Mouse (Mus musculus): ENCODE measurements around the gene Map3k10. TPM values are rescaled to one million over a fixed set of nuclear protein-coding genes. Genes with fewer than 3 reads are reported as not detected.

Gene Map3k10
- polyA plus RNA-seq, 1 experiment from 2014 or later = 9.0 TPM

DNA sequence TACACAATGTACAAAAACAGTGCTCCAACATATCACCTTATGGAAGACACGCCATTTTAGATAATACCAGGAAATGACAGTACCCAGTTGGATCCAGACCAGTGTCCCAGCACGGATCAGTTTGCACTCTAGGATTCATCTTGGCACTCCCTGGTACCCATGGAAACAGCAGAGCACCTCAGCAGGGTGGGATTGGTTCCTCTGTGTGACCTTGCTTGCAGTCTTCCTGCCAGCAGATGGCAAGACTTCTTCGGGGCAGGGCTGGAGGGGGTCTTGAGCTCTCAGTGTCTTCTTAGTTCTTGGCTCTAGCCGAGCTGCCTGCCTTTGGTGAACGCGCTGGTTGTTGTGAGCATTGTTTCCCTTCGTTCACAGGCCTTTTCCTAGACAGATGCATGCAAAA lies 46.7 kb downstream of the Map3k10 start:
- Histone ChIP-seq H3K36me3 (ENCODE audit: control insufficient read depth, insufficient read depth, low read length) (peaks cover 12% of the 10 kb centered on the region), H3K4me3 (ENCODE audit: low read depth, low read length) (no peak overlapping the region), H3K4me1 (ENCODE audit: control insufficient read depth, insufficient read depth, low read length) (no peaks in the 10 kb centered on the region), H3K9ac (ENCODE audit: low read length) (no peak overlapping the region), H3K27ac (ENCODE audit: low read depth, low read length) (no peak overlapping the region), H3K27me3 (ENCODE audit: control insufficient read depth, insufficient read depth, low read length) (no peaks in the 10 kb centered on the region), H3K4me2 (ENCODE audit: low read depth) (no peak overlapping the region), H3K9me3 (ENCODE audit: control insufficient read depth, low read length) (no peaks in the 10 kb centered on the region)
- no peak for ATAC-seq (ENCODE audit: insufficient read depth, low FRiP score, low TSS enrichment)
- DNase-seq (ENCODE audit: low spot score) = no peak
- WGBS = 90% methylated on average over 7 of the region's 7 CpGs

DNA sequence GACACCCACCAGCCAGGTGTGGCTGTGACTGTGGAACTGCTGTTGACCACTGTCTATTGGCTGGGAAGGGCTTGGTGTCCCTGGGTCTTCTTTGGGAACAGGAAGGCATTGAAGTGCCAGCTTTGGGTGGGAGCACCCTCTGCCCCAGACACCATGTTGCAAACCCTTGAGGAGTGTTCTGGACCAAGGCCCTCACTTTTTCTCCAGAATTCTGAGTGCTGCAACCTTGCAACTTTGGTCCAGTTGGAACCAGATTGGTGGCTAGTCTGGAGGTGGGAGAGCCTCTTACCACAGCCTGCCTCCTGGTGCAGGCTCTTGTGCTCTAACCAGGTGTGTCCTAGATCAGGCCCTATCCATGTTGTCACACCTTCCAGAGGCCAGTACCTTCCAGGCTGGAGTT lies 49.4 kb downstream of the Map3k10 start:
- H3K36me3 ChIP-seq (ENCODE audit: control insufficient read depth, insufficient read depth, low read length) = peaks cover 8% of the 10 kb centered on the region

DNA sequence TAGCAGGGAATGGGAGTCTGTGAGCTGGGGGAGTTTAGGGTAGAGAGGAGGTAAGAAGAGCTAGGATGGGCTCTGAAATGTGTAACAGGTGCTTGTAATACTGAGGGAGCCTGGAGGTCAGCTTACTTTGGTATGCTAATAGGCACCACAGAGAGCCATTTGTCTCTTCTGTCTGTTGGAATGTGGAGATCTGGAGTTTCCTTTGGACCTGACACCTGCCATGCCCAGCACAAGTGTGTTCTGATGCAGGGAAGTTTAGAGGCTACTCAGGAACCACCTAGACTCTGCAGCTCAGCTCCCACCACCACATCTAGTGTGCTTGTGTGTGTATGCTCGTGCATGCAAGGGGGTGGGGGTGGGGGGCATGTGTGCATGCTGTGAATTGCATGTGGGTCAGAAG lies 52.2 kb downstream of the Map3k10 start:
- no peak overlapping the region for H3K4me2 ChIP-seq (ENCODE audit: low read depth)
- 60% methylated on average over 1 of the region's 1 CpGs for WGBS
- H3K4me3 ChIP-seq (ENCODE audit: low read depth, low read length) = no peak overlapping the region
- H3K4me1 ChIP-seq (ENCODE audit: control insufficient read depth, insufficient read depth, low read length) = no peaks in the 10 kb centered on the region
- no peak overlapping the region for H3K27ac ChIP-seq (ENCODE audit: low read depth, low read length)
- ATAC-seq (ENCODE audit: insufficient read depth, low FRiP score, low TSS enrichment) (no peak), DNase-seq (ENCODE audit: low spot score) (no peak)
- H3K36me3 ChIP-seq (ENCODE audit: control insufficient read depth, insufficient read depth, low read length) = peaks cover 10% of the 10 kb centered on the region; the same call in 1 of the 2 replicates
- no peaks in the 10 kb centered on the region for H3K27me3 ChIP-seq (ENCODE audit: control insufficient read depth, insufficient read depth, low read length)
- H3K9me3 ChIP-seq (ENCODE audit: control insufficient read depth, low read length) = no peaks in the 10 kb centered on the region
- no peak overlapping the region for H3K9ac ChIP-seq (ENCODE audit: low read length)

More for the DNA sequence above, 49.4 kb downstream of the Map3k10 start:
- H3K27me3 ChIP-seq (ENCODE audit: control insufficient read depth, insufficient read depth, low read length) = no peaks in the 10 kb centered on the region
- ATAC-seq (ENCODE audit: insufficient read depth, low FRiP score, low TSS enrichment) = no peak
- no peak overlapping the region for H3K4me2 ChIP-seq (ENCODE audit: low read depth)
- no peak overlapping the region for H3K9ac ChIP-seq (ENCODE audit: low read length)
- H3K4me3 ChIP-seq (ENCODE audit: low read depth, low read length) = no peak overlapping the region
- no peak overlapping the region for H3K27ac ChIP-seq (ENCODE audit: low read depth, low read length)
- no peak for DNase-seq (ENCODE audit: low spot score)
- no peaks in the 10 kb centered on the region for H3K4me1 ChIP-seq (ENCODE audit: control insufficient read depth, insufficient read depth, low read length)
- no peaks in the 10 kb centered on the region for H3K9me3 ChIP-seq (ENCODE audit: control insufficient read depth, low read length)

DNA sequence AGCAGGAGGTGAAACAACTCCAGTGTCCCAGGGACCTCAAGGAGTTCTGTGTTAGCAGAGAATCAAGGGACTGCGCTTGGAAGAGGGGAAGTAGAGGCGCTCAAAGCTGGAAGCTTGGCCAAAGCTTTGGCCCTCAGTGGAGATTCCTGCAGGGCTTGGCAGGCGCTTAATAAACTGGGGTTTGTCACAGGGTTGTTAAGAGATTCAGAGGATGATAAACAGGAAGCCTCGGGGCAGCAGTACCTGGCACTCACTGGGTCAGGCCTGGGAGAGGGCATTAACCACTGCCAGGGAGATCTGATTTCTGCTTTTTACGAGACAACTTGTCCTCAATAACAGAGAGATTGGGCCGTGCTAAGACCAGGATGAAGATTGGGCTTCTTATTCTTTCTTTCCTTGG lies 53.4 kb downstream of the Map3k10 start:
- no peak overlapping the region for H3K9ac ChIP-seq (ENCODE audit: low read length)
- peaks cover 8% of the 10 kb centered on the region; the same call in 1 of the 2 replicates for H3K36me3 ChIP-seq (ENCODE audit: control insufficient read depth, insufficient read depth, low read length)
- no peak overlapping the region for H3K27ac ChIP-seq (ENCODE audit: low read depth, low read length)
- no peaks in the 10 kb centered on the region for H3K4me1 ChIP-seq (ENCODE audit: control insufficient read depth, insufficient read depth, low read length)
- H3K9me3 ChIP-seq (ENCODE audit: control insufficient read depth, low read length) = no peaks in the 10 kb centered on the region
- no peaks in the 10 kb centered on the region for H3K27me3 ChIP-seq (ENCODE audit: control insufficient read depth, insufficient read depth, low read length)
- no peak overlapping the region for H3K4me3 ChIP-seq (ENCODE audit: low read depth, low read length)
- DNase-seq (ENCODE audit: low spot score) (no peak), ATAC-seq (ENCODE audit: insufficient read depth, low FRiP score, low TSS enrichment) (no peak)
- WGBS = 75% methylated on average over 6 of the region's 6 CpGs
- H3K4me2 ChIP-seq (ENCODE audit: low read depth) = no peak overlapping the region

DNA sequence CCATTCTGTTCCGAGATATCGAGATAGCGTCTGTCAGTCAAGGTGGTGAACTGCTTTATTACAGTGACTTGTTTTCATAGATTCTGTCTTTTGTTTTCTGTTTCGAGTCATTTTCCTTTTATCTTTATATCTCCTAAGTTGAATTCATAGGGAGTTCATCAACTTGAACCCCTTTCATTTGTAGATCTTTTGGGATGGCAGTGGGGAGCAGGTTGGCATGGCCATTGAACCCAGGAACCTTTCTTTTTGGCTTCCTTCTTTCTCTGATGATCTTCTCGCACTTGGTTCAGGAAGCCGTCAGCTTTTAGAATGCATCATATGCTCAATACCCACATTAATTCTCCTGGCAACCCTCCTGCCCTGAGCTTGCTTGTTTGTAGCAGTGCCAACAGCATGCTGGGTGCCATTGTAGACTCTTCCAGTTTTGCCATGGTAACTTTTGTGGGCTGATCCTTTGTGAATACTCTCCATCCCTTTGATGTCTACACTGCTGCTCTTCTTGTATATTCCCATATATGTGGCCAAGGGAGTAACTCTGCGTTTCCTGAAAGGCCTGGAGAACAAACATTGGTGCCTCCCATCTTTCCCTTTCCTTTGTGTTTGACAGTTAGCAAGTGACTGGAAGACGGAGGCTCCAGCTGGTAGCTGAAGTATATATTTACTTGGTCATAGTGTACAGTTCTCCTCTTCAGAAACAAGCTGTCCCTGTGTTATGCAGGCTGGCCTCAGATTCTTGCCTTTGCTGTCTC lies 60.5 kb downstream of the Map3k10 start:
- 71% methylated on average over 8 of the region's 8 CpGs for WGBS
- Histone ChIP-seq H3K9ac (ENCODE audit: low read length) (no peak overlapping the region), H3K4me3 (ENCODE audit: low read depth, low read length) (no peak overlapping the region), H3K36me3 (ENCODE audit: control insufficient read depth, insufficient read depth, low read length) (peaks cover 3% of the 10 kb centered on the region; the same call in 1 of the 2 replicates), H3K27me3 (ENCODE audit: control insufficient read depth, insufficient read depth, low read length) (no peaks in the 10 kb centered on the region), H3K9me3 (ENCODE audit: control insufficient read depth, low read length) (no peaks in the 10 kb centered on the region), H3K27ac (ENCODE audit: low read depth, low read length) (no peak overlapping the region), H3K4me1 (ENCODE audit: control insufficient read depth, insufficient read depth, low read length) (no peaks in the 10 kb centered on the region), H3K4me2 (ENCODE audit: low read depth) (no peak overlapping the region)
- no peak; the same call in 1 of the 2 replicates for ATAC-seq (ENCODE audit: insufficient read depth, low FRiP score, low TSS enrichment)
- DNase-seq (ENCODE audit: low spot score) = no peak

DNA sequence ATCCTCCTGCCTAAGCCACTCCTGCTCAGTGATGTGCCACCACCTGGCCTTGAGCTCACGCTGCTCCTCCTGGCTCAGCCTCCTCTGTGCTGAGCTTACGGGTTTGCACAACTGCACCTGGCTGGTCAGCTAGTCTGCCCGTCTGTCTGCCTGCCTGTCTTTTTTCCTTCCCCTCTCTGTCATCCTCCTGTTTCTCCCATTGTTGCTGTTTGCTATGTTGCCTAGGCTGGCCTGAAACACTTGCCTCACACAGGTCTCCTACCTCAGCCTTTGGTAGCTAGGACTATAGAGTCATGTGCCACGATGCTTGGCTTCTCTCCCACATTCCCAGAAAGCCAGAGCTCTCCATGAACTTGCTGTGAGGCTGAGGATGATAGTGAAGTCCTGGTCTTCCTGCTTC lies 61.5 kb downstream of the Map3k10 start:
- no peaks in the 10 kb centered on the region for H3K9me3 ChIP-seq (ENCODE audit: control insufficient read depth, low read length)
- no peak overlapping the region for H3K4me2 ChIP-seq (ENCODE audit: low read depth)
- no peaks in the 10 kb centered on the region for H3K27me3 ChIP-seq (ENCODE audit: control insufficient read depth, insufficient read depth, low read length)
- DNase-seq (ENCODE audit: low spot score) (no peak), ATAC-seq (ENCODE audit: insufficient read depth, low FRiP score, low TSS enrichment) (no peak)
- no peak overlapping the region for H3K9ac ChIP-seq (ENCODE audit: low read length)
- H3K27ac ChIP-seq (ENCODE audit: low read depth, low read length) = no peak overlapping the region
- no peaks in the 10 kb centered on the region; the same call in 1 of the 2 replicates for H3K36me3 ChIP-seq (ENCODE audit: control insufficient read depth, insufficient read depth, low read length)
- 89% methylated on average over 4 of the region's 4 CpGs for WGBS
- no peaks in the 10 kb centered on the region for H3K4me1 ChIP-seq (ENCODE audit: control insufficient read depth, insufficient read depth, low read length)
- no peak overlapping the region for H3K4me3 ChIP-seq (ENCODE audit: low read depth, low read length)

DNA sequence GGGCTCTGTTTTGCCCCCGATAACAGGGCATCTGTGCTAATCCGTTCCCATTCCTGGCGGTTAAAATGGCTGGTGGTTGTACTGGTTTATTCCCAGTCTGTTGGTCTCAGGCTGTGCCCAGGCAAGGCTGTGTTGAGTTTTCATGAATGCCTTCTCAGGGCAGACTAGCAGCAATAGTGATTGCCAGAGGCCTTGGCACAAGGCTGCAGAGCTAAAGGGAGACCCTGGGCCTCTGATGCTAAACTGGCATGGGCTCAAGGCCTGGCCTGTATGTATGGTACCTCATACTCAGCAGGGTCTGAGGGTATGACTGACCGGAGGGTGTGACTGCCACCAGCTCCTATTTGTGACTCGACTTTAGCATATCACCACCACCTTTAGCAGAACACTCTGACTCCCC lies 63.5 kb downstream of the Map3k10 start:
- no peaks in the 10 kb centered on the region for H3K9me3 ChIP-seq (ENCODE audit: control insufficient read depth, low read length)
- ATAC-seq (ENCODE audit: insufficient read depth, low FRiP score, low TSS enrichment) = no peak

DNA sequence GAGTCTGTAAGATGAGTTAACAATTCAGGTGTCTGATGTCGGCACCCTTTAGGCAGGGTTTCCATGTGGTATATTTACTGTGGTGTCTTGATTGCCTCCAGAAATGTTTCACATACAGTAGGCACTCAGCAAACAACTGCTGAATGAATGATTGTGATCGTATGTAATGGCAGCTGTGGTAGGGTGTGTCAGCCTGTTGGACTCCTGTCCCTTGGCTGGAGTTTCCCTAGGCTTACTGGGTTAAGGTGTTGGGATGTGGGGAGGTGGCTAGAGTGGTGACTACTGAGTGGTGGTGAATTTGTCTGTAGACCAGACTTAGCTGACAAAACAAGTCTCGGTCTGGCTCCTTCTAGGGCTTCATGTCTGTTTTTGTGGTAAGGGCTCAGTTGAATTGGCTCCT lies 64.0 kb downstream of the Map3k10 start:
- 90% methylated on average over 3 of the region's 3 CpGs for WGBS
- Histone ChIP-seq H3K4me1 (ENCODE audit: control insufficient read depth, insufficient read depth, low read length) (peaks cover 8% of the 10 kb centered on the region), H3K9ac (ENCODE audit: low read length) (no peak overlapping the region), H3K27ac (ENCODE audit: low read depth, low read length) (no peak overlapping the region), H3K36me3 (ENCODE audit: control insufficient read depth, insufficient read depth, low read length) (no peaks in the 10 kb centered on the region; the same call in 1 of the 2 replicates), H3K4me3 (ENCODE audit: low read depth, low read length) (no peak overlapping the region), H3K27me3 (ENCODE audit: control insufficient read depth, insufficient read depth, low read length) (no peaks in the 10 kb centered on the region), H3K9me3 (ENCODE audit: control insufficient read depth, low read length) (no peaks in the 10 kb centered on the region), H3K4me2 (ENCODE audit: low read depth) (no peak overlapping the region)
- no peak for DNase-seq (ENCODE audit: low spot score)
- ATAC-seq (ENCODE audit: insufficient read depth, low FRiP score, low TSS enrichment) = no peak

More for the DNA sequence above, 63.5 kb downstream of the Map3k10 start:
- Histone ChIP-seq H3K4me3 (ENCODE audit: low read depth, low read length) (no peak overlapping the region), H3K27me3 (ENCODE audit: control insufficient read depth, insufficient read depth, low read length) (no peaks in the 10 kb centered on the region), H3K4me1 (ENCODE audit: control insufficient read depth, insufficient read depth, low read length) (peaks cover 8% of the 10 kb centered on the region), H3K9ac (ENCODE audit: low read length) (no peak overlapping the region), H3K4me2 (ENCODE audit: low read depth) (no peak overlapping the region), H3K27ac (ENCODE audit: low read depth, low read length) (no peak overlapping the region), H3K36me3 (ENCODE audit: control insufficient read depth, insufficient read depth, low read length) (no peaks in the 10 kb centered on the region; the same call in 1 of the 2 replicates)
- 95% methylated on average over 5 of the region's 5 CpGs for WGBS
- no peak for DNase-seq (ENCODE audit: low spot score)

DNA sequence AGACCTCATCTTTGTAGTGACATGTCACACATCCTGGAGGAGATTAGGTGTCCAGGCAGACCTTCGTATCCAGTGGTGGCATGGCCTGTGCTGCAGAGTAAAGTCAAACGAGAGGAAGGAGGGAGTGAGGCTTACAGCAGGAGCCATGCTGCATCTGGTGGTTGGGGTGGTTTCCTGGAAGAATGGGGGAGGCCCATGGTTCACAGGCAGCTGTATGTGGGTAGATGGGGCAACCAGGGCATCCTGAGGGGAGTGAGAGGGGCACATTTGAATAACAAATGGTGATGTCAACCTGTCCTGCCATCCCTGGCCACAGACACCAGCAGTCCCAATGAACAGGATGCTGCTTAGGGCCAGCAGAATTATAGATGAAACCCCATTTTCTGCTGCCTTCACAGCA lies 64.7 kb downstream of the Map3k10 start:
- ATAC-seq (ENCODE audit: insufficient read depth, low FRiP score, low TSS enrichment) = no peak
- no peaks in the 10 kb centered on the region for H3K9me3 ChIP-seq (ENCODE audit: control insufficient read depth, low read length)
- no peaks in the 10 kb centered on the region for H3K27me3 ChIP-seq (ENCODE audit: control insufficient read depth, insufficient read depth, low read length)
- H3K36me3 ChIP-seq (ENCODE audit: control insufficient read depth, insufficient read depth, low read length) = no peaks in the 10 kb centered on the region; the same call in 1 of the 2 replicates
- H3K4me1 ChIP-seq (ENCODE audit: control insufficient read depth, insufficient read depth, low read length) = peaks cover 8% of the 10 kb centered on the region
- H3K4me2 ChIP-seq (ENCODE audit: low read depth) = no peak overlapping the region
- no peak overlapping the region for H3K4me3 ChIP-seq (ENCODE audit: low read depth, low read length)
- H3K27ac ChIP-seq (ENCODE audit: low read depth, low read length) = no peak overlapping the region
- no peak overlapping the region for H3K9ac ChIP-seq (ENCODE audit: low read length)
- no peak for DNase-seq (ENCODE audit: low spot score)
- WGBS = 98% methylated on average over 2 of the region's 2 CpGs
